Mouse (Mus musculus) limb, embryonic 14.5 days (tissue): ENCODE results near the gene Shisal2a. TPM values are rescaled to one million over a fixed set of nuclear protein-coding genes. Genes with fewer than 3 reads are reported as not detected.

Source experiments
- ATAC-seq: fragments of 200-750 bp; cut with Nextera tagmentation; 2 replicates; pipeline ENCODE4 v1.8.0; 2017; ENCODE audit warnings: low read depth, moderate number of reproducible peaks, moderate TSS enrichment; ENCODE audit not compliant: low FRiP score
- DNase-seq: peaks from one replicate; pipeline ENCODE4 v3.0.0-alpha.2; 2015; ENCODE audit warnings: low spot score
- H3K27ac ChIP-seq: fragments of 300-500 bp; sonication (generic); replicated peaks from 2 replicates; pipeline ENCODE4 v1.5.1; 2014; ENCODE audit warnings: low read depth, mild to moderate bottlenecking, low read length, moderate library complexity, mixed read lengths
- H3K27me3 ChIP-seq: fragments of 300-500 bp; sonication (generic); 2 replicates; pipeline ENCODE4 v1.6.1; 2014; ENCODE audit warnings: low read length, mixed read lengths; ENCODE audit not compliant: control insufficient read depth, insufficient read depth
- H3K36me3 ChIP-seq: fragments of 300-500 bp; sonication (generic); 2 replicates; pipeline ENCODE4 v1.6.1; 2014; ENCODE audit warnings: mild to moderate bottlenecking, low read length, moderate library complexity, mixed read lengths; ENCODE audit not compliant: control insufficient read depth, insufficient read depth
- H3K4me1 ChIP-seq: fragments of 300-500 bp; sonication (generic); 2 replicates; pipeline ENCODE4 v1.6.1; 2014; ENCODE audit warnings: antibody characterized with exemption, low read length, mixed read lengths; ENCODE audit not compliant: control insufficient read depth, insufficient read depth
- H3K4me2 ChIP-seq: fragments of 300-500 bp; sonication (generic); replicated peaks from 2 replicates; pipeline ENCODE4 v1.6.1; 2014; ENCODE audit warnings: low read depth, mild to moderate bottlenecking, low read length, moderate library complexity; ENCODE audit not compliant: severe bottlenecking
- H3K4me3 ChIP-seq: fragments of 300-500 bp; sonication (generic); replicated peaks from 2 replicates; pipeline ENCODE4 v1.5.1; 2014; ENCODE audit warnings: low read length
- H3K9ac ChIP-seq: fragments of 300-500 bp; sonication (generic); 2 replicates; pipeline ENCODE4 v1.6.1; 2014; ENCODE audit warnings: mild to moderate bottlenecking, low read depth, low read length, moderate library complexity; ENCODE audit not compliant: severe bottlenecking
- H3K9me3 ChIP-seq: fragments of 300-500 bp; sonication (generic); 2 replicates; pipeline ENCODE4 v1.6.1; 2016; ENCODE audit warnings: low read length; ENCODE audit not compliant: control insufficient read depth
- POLR2A ChIP-seq: fragments of 200-500 bp; IDR thresholded peaks from 2 replicates; pipeline ENCODE4 v1.8.0; 2012; ENCODE audit warnings: inconsistent platforms, mild to moderate bottlenecking, moderate library complexity, borderline replicate concordance; ENCODE audit not compliant: insufficient read depth, insufficient read length; ENCODE audit errors: extremely low read depth
- WGBS: fragments of 180-500 bp; shearing (Covaris S2); extraction: QIAGEN DNeasy Blood & Tissue Kit; methylation state at CpG from one replicate; pipeline ENCODE4 v1.1.7; 2014; 5-methylcytosine and 5-hydroxymethylcytosine counted together
- polyA plus RNA-seq, 2 experiments: library from polyadenylated mRNA; depleted of rRNA in 1 of 2; stranded (reverse) in 1 of 2; unstranded in 1 of 2; fragments of >200 nt; fragmentation: Nextera tagmentation in 1 of 2; extraction: Ambion mirVana in 1 of 2; gene quantifications; 2 replicates each; pipeline versions ENCODE4 v1.2.1 to v1.2.3; 2012 to 2014

Shisal2a gene
- polyA plus RNA-seq, 2 experiments = 4.2 to 5.7 TPM

DNA sequence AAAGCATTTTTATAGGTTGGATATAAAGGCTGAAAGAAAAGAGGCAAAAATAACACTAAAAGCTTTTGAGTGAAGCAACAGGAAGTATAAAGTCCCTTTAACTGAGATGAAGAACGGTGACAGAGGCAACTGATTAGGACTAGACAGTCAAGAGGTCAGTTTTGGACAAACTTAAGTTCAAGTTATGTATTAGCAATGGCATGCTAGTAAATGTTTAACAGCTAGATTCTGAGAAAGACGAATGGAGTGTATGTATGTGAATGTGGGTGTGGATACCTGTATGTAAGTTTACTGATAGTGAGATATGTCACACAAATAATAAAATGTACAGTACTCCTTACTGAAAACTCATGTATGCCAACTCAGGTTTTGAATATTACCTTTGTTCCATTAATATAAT is 41.4 kb upstream of the Shisal2a start:
- Histone ChIP-seq H3K4me3 (no peak overlapping the region), H3K9me3 (no peaks in the 10 kb centered on the region), H3K4me1 (no peaks in the 10 kb centered on the region), H3K4me2 (no peak overlapping the region), H3K36me3 (no peaks in the 10 kb centered on the region), H3K27ac (no peak overlapping the region), H3K27me3 (no peaks in the 10 kb centered on the region), H3K9ac (no peak overlapping the region)
- no peak for TF ChIP-seq POLR2A
- no peak for DNase-seq
- WGBS = 45% methylated on average over 2 of the region's 2 CpGs
- no peak for ATAC-seq

DNA sequence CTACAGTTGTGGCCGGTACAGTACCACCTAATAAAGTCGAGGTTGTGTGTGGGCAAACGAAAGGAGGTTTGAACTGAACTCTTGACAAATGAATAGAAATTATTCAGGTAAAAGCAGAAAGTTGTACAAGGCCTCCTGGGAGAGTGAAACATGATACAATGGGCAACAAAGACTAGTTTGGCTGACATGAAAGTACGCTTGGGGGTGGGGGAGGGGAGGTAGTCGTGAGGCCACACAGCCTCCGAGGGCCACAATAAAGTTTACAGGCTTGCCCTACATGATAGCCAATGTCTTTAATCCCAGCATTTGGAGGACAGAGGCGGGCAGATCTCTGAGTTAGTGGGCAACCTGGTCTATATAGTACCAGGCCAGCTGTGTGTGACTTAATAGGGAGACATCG is 24.5 kb upstream of the Shisal2a start:
- Histone ChIP-seq H3K27ac (0 out of 2 replicates have a peak overlapping the region, but pooled peaks have one; percentile 86), H3K4me1 (peaks cover 19% of the 10 kb centered on the region), H3K9ac (no peak overlapping the region), H3K4me3 (no peak overlapping the region), H3K27me3 (no peaks in the 10 kb centered on the region), H3K4me2 (peak overlapping the region; percentile 88; the same call in 1 of the 2 replicates), H3K36me3 (peaks cover 5% of the 10 kb centered on the region; the same call in 1 of the 2 replicates), H3K9me3 (no peaks in the 10 kb centered on the region)
- 16% methylated on average over 8 of the region's 8 CpGs for WGBS
- ATAC-seq (0 out of 2 replicates have a peak, but pooled peaks have one; percentile 3), DNase-seq (no peak)
- no peak for TF ChIP-seq POLR2A

DNA sequence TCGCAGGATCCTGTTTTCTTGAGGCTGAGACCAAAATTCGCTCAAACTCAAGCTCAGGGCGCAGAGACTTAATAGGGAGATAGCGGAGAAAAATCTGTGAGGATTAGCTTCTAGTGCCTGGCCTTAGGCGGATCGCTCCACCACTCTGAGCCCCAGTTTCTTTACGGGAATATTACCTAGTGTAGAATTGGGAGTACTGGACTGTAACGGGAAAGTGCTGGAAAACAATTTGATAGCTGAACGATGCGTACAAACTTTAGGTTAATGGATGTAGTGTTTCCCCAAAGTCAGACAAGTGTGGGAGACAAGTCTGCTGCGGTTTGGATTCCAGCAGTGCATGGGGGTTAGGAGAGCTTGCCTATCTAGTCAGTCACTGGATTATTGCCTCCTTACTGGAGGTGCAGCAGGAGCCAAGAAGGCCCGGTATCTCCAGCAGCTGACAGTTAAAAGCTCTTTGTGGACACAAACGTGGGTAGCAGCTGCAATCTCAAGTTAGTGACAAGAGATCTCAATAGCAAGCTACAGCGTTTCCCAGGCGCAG is 23.8 kb upstream of the Shisal2a start, which contains the start of gene Gpx7:
Gpx7 (minus strand) TSS at position 101 of the 541 bp plus-strand sequence.
- TF ChIP-seq POLR2A = no peak
- DNase-seq (peak; percentile 32), ATAC-seq (peak; percentile 44)
- peak within 1 kb of the TSS; percentile 90 for H3K9ac ChIP-seq
- peak within 1 kb of the TSS; percentile 88 for H3K4me2 ChIP-seq
- H3K4me1 ChIP-seq = peaks cover 19% of the 10 kb centered on the region
- no peaks in the 10 kb centered on the region for H3K9me3 ChIP-seq
- H3K4me3 ChIP-seq = peak within 1 kb of the TSS; percentile 52
- H3K36me3 ChIP-seq = peaks cover 5% of the 10 kb centered on the region; the same call in 1 of the 2 replicates
- H3K27ac ChIP-seq = peak within 1 kb of the TSS; percentile 86
- no peaks in the 10 kb centered on the region for H3K27me3 ChIP-seq
- 7% methylated on average over 15 of the region's 15 CpGs for WGBS

DNA sequence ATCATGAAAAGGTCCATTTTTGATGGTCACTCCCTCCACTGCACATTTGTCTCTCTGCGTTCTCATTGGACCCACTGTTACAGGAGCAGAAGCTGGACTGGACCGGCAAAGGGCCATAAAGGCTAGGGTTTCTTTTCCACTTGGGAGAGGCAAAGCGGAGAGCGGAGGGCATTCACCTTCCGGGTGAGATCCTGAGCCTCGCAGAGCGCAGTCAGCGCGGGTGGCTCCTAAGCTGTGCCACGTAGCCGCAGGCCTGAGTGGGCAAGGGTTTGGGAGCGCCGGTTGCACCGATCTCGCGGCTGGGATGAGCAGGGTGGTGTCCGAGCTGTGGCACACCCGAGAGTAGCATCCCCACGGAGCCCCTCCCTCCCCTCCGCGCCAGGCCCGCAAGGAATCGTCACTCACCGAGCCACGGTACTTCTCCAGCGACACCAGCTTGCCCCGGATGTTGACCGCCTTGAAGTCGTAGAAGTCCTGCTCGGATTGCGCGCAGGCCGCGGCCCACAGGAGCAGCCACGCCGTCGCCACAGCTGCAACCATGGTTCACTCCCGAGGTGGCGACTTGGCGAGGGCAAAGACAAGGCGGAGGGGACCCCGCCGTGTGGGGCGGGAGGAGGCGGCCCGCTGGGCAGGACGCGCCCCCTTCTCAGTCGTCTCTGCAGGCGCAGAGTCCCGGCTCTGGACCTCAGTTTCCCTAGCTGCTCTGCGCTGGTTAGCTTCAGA is 23.1 kb upstream of the Shisal2a start:
- Histone ChIP-seq H3K27me3 (no peaks in the 10 kb centered on the region), H3K9me3 (no peaks in the 10 kb centered on the region), H3K36me3 (peaks cover 5% of the 10 kb centered on the region; the same call in 1 of the 2 replicates), H3K27ac (peak overlapping the region; percentile 86), H3K9ac (peak overlapping the region; percentile 90), H3K4me2 (peak overlapping the region; percentile 88), H3K4me3 (peak overlapping the region; percentile 52), H3K4me1 (peaks cover 19% of the 10 kb centered on the region)
- ATAC-seq = peak; percentile 62
- DNase-seq = peak; percentile 20
- TF ChIP-seq POLR2A = no peak
- 4% methylated on average over 52 of the region's 52 CpGs for WGBS

DNA sequence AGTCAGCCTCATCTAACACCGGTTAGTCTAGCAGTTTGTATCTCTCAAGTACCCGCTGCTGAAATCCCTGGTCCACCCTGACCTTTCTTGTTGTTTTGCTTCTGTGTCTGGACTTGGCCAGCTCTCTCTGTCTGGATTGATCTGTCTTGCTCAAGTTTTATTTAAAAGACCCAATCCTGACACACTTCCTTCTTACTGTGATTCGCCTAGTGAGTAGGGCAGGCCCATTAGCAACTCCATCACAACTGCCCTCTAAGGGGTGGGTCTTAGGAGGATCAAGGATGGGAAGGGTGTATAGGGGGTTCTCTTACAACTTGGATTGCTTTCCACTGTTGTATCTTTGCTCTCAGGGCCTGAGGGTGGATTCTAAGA is 22.6 kb upstream of the Shisal2a start:
- 67% methylated on average over 3 of the region's 3 CpGs for WGBS

More for the DNA sequence above, 22.6 kb upstream of the Shisal2a start:
- TF ChIP-seq POLR2A = no peak
- H3K4me2 ChIP-seq = peak overlapping the region; percentile 88
- peak overlapping the region; percentile 52 for H3K4me3 ChIP-seq
- H3K27ac ChIP-seq = peak overlapping the region; percentile 86
- H3K36me3 ChIP-seq = peaks cover 10% of the 10 kb centered on the region
- peak overlapping the region; percentile 90 for H3K9ac ChIP-seq
- ATAC-seq = peak; percentile 61; the same call in 1 of the 2 replicates
- peaks cover 19% of the 10 kb centered on the region for H3K4me1 ChIP-seq
- no peaks in the 10 kb centered on the region for H3K9me3 ChIP-seq
- peak; percentile 34 for DNase-seq
- H3K27me3 ChIP-seq = no peaks in the 10 kb centered on the region
